Mouse (Mus musculus): Measurements from ENCODE around the gene Raet1e. TPM values are rescaled to one million over a fixed set of nuclear protein-coding genes. Genes with fewer than 3 reads are reported as not detected.

Gene Raet1e
- polyA plus RNA-seq, 1 experiment from 2014 or later = 2.4 TPM

Other genes with a start within 250 kb of the Raet1e start
- gene 4930444G20Rik, start 90.5 kb upstream of the Raet1e start, polyA plus RNA-seq (2015; fragmentation: Nextera tagmentation; extraction: Ambion mirVana) = not detected in 2 replicates
- gene E030030I06Rik, start 9.3 kb upstream of the Raet1e start, polyA plus RNA-seq (2015; fragmentation: Nextera tagmentation; extraction: Ambion mirVana) = 4.2 and 8.0 TPM in 2 replicates
- 0.61 and 1.0 TPM in 2 replicates for gene H60b, start within 50 bp of the Raet1e start, polyA plus RNA-seq (2015; fragmentation: Nextera tagmentation; extraction: Ambion mirVana)
- gene Raet1d, start 202.0 kb downstream of the Raet1e start, polyA plus RNA-seq (2015; fragmentation: Nextera tagmentation; extraction: Ambion mirVana) = 3.7 and 5.3 TPM in 2 replicates

All from hindbrain, embryonic 13.5 days (tissue).